Comparison of ENCODE assay signal across 11 mouse cellular contexts in genomic region chr8:105959350-105959749, GRCm38 (mm10). TPM values are rescaled to one million over a fixed set of nuclear protein-coding genes. Genes with fewer than 3 reads are reported as not detected.
A peak's percentile ranks its signal among the peaks of the same experiment; 100 is the strongest.
DNase-seq lines count a peak whose midpoint lies in the region; ATAC-seq and TF ChIP-seq lines count a peak whose summit lies in the region.
"Had no signal": no experiment of that assay in that cellular context is flagged by ENCODE, and none has a peak within 500 bp of the region (broad histone marks: within the 10 kb centered on the region; RNA-seq: fewer than 3 reads in every experiment).

No protein-coding gene starts in this region.

- no peak overlapping the region for H3K27ac ChIP-seq in heart, embryonic 11.5 days (ENCODE audit: low read depth, low read length)
- no peak overlapping the region for H3K27ac ChIP-seq in kidney, postnatal 0 days
- peak overlapping the region; percentile 11; the same call in 1 of the 2 replicates for H3K27ac ChIP-seq in stomach, embryonic 16.5 days (ENCODE audit: low read length)
- no peak overlapping the region for H3K27ac ChIP-seq in limb, embryonic 10.5 days
- no peak overlapping the region for H3K27ac ChIP-seq in midbrain, embryonic 15.5 days

- peaks cover 6% of the 10 kb centered on the region; the same call in 1 of the 2 replicates for H3K36me3 ChIP-seq in heart, embryonic 11.5 days (ENCODE audit: control insufficient read depth, insufficient read depth, low read length)
- 0 out of 2 replicates have a peak, but pooled peaks cover 8% of the 10 kb centered on the region for H3K36me3 ChIP-seq in kidney, postnatal 0 days (ENCODE audit: insufficient read depth, low read length)
- H3K36me3 ChIP-seq in stomach, embryonic 16.5 days (ENCODE audit: control insufficient read depth, insufficient read depth, low read length), result peaks cover 4% of the 10 kb centered on the region; the same call in 1 of the 2 replicates
- peaks cover 67% of the 10 kb centered on the region for H3K36me3 ChIP-seq in limb, embryonic 10.5 days
- no peaks in the 10 kb centered on the region for H3K36me3 ChIP-seq in midbrain, embryonic 15.5 days (replicated peaks)

- 84% methylated on average over 7 of the region's 7 CpGs for WGBS in heart, embryonic 11.5 days (ENCODE audit: insufficient replicate concordance)
- 70% methylated on average over 7 of the region's 7 CpGs for WGBS in kidney, postnatal 0 days
- WGBS in stomach, embryonic 16.5 days, result 55% methylated on average over 7 of the region's 7 CpGs
- WGBS in limb, embryonic 10.5 days, result 94% methylated on average over 7 of the region's 7 CpGs
- WGBS in midbrain, embryonic 15.5 days, result 86% methylated on average over 7 of the region's 7 CpGs

- peak; percentile 28 for DNase-seq in heart, adult 8-10 months (ENCODE audit: low spot score)
- DNase-seq in cerebellum, adult 9-10 months, result peak; percentile 82
- no peak for DNase-seq in kidney, postnatal 0 days (ENCODE audit: low spot score)
- DNase-seq in limb, embryonic 10.5 days (ENCODE audit: low spot score), result no peak

- H3K4me2 ChIP-seq in heart, embryonic 11.5 days, result no peak overlapping the region
- no peak overlapping the region for H3K4me2 ChIP-seq in kidney, postnatal 0 days (ENCODE audit: low read length)
- no peak overlapping the region for H3K4me2 ChIP-seq in stomach, embryonic 16.5 days (ENCODE audit: low read depth, low read length)
- no peak overlapping the region for H3K4me2 ChIP-seq in midbrain, embryonic 15.5 days

- H3K4me3 ChIP-seq in heart, embryonic 11.5 days (ENCODE audit: low read depth, low read length), result no peak overlapping the region
- no peak overlapping the region for H3K4me3 ChIP-seq in kidney, postnatal 0 days (replicated peaks; ENCODE audit: low read depth, low read length)
- no peak overlapping the region for H3K4me3 ChIP-seq in stomach, embryonic 16.5 days (replicated peaks; ENCODE audit: low read length)
- H3K4me3 ChIP-seq in limb, embryonic 10.5 days, result no peak overlapping the region
- H3K4me3 ChIP-seq in midbrain, embryonic 15.5 days, result no peak overlapping the region
- H3K4me3 ChIP-seq: myocyte had no signal

- H3K9me3 ChIP-seq in heart, embryonic 11.5 days (replicated peaks; ENCODE audit: control insufficient read depth, low read length), result no peaks in the 10 kb centered on the region
- no peaks in the 10 kb centered on the region for H3K9me3 ChIP-seq in kidney, postnatal 0 days (replicated peaks; ENCODE audit: low read length)
- no peaks in the 10 kb centered on the region for H3K9me3 ChIP-seq in stomach, embryonic 16.5 days (replicated peaks; ENCODE audit: control insufficient read depth, low read length)
- no peaks in the 10 kb centered on the region for H3K9me3 ChIP-seq in limb, embryonic 10.5 days (replicated peaks)
- H3K9me3 ChIP-seq in midbrain, embryonic 15.5 days, result no peaks in the 10 kb centered on the region

- H3K27me3 ChIP-seq in heart, embryonic 11.5 days (ENCODE audit: control insufficient read depth, insufficient read depth, low read length), result no peaks in the 10 kb centered on the region
- H3K27me3 ChIP-seq in kidney, postnatal 0 days (ENCODE audit: insufficient read depth, low read length), result no peaks in the 10 kb centered on the region
- H3K27me3 ChIP-seq in stomach, embryonic 16.5 days (ENCODE audit: control insufficient read depth, insufficient read depth, low read length), result no peaks in the 10 kb centered on the region
- no peaks in the 10 kb centered on the region for H3K27me3 ChIP-seq in limb, embryonic 10.5 days (ENCODE audit: low read depth, poor library complexity, severe bottlenecking)
- 0 out of 2 replicates have a peak, but pooled peaks cover under 1% of the 10 kb centered on the region for H3K27me3 ChIP-seq in midbrain, embryonic 15.5 days (replicated peaks)
- H3K27me3 ChIP-seq: CH12.LX had no signal

- no peak for TF ChIP-seq CTCF in kidney, postnatal 0 days (IDR thresholded peaks at IDR 0.05; ENCODE audit: low read depth)

- H3K9ac ChIP-seq in heart, embryonic 11.5 days (ENCODE audit: low read depth, low read length), result no peak overlapping the region; the same call in 1 of the 2 replicates
- no peak overlapping the region for H3K9ac ChIP-seq in kidney, postnatal 0 days (ENCODE audit: low read depth, low read length)
- H3K9ac ChIP-seq in stomach, embryonic 16.5 days (ENCODE audit: low read length), result no peak overlapping the region
- no peak overlapping the region for H3K9ac ChIP-seq in midbrain, embryonic 15.5 days

- H3K4me1 ChIP-seq in heart, embryonic 11.5 days (ENCODE audit: control insufficient read depth, insufficient read depth, low read length), result peaks cover 21% of the 10 kb centered on the region
- H3K4me1 ChIP-seq in kidney, postnatal 0 days (replicated peaks; ENCODE audit: insufficient read depth, low read length), result peaks cover under 1% of the 10 kb centered on the region
- peaks cover 17% of the 10 kb centered on the region for H3K4me1 ChIP-seq in stomach, embryonic 16.5 days (ENCODE audit: control insufficient read depth, insufficient read depth, low read length)
- H3K4me1 ChIP-seq in limb, embryonic 10.5 days, result peaks cover 16% of the 10 kb centered on the region
- no peaks in the 10 kb centered on the region for H3K4me1 ChIP-seq in midbrain, embryonic 15.5 days

- ATAC-seq in heart, embryonic 11.5 days (replicated peaks; ENCODE audit: insufficient number of reproducible peaks, low FRiP score, low TSS enrichment), result no peak
- peak; percentile 36 for ATAC-seq in kidney, postnatal 0 days (replicated peaks; ENCODE audit: low FRiP score, low read depth)
- peak; percentile 85; the same call in 1 of the 2 replicates for ATAC-seq in stomach, embryonic 16.5 days (ENCODE audit: insufficient read depth, low FRiP score)
- ATAC-seq in activated CD4-positive, CD25-positive, alpha-beta regulatory T cell, adult 4 months, result no peak
- ATAC-seq in midbrain, embryonic 15.5 days (replicated peaks), result no peak

RNA-seq across cellular contexts. Expression of gene Slc12a4, which starts 6.5 kb away (rescaled TPM):
- 10 to 100 TPM; 39.9 to 50.4 (median 43.5) TPM for total RNA-seq in heart, adult 8-10 months (2022)
- polyA plus RNA-seq in heart, embryonic 11.5 days (2014; fragmentation: Nextera tagmentation; extraction: Ambion mirVana), result 28.6 and 39.9 TPM in 2 replicates
- polyA plus RNA-seq in kidney, postnatal 0 days (2015; fragmentation: Nextera tagmentation; extraction: Ambion mirVana), result 19.8 and 23.7 TPM in 2 replicates
- 35.4 and 44.9 TPM in 2 replicates for polyA plus RNA-seq in stomach, embryonic 16.5 days (2015; fragmentation: Nextera tagmentation; extraction: Ambion mirVana)
- 31.9 and 37.7 TPM in 2 replicates for polyA plus RNA-seq in limb, embryonic 10.5 days (2016; fragmentation: Nextera tagmentation; extraction: Ambion mirVana)
- 1 to 10 TPM; 3.8 to 8.1 TPM for polyA plus RNA-seq in activated CD4-positive, CD25-positive, alpha-beta regulatory T cell, adult 4 months (2017; shearing (Covaris generic))
- 7.5 and 9.1 TPM in 2 replicates for polyA plus RNA-seq in midbrain, embryonic 15.5 days (2015; fragmentation: Nextera tagmentation; extraction: Ambion mirVana)

RNA-seq across cellular contexts. Expression of gene Lcat, which starts 16.2 kb away (rescaled TPM):
- total RNA-seq in heart, adult 8-10 months (2022), result 1 to 10 TPM in 1 of 4 experiments, under 1 TPM in 3; 0.34 to 1.7 (median 0.57) TPM
- 0.70 and 2.6 TPM in 2 replicates for polyA plus RNA-seq in heart, embryonic 11.5 days (2014; fragmentation: Nextera tagmentation; extraction: Ambion mirVana)
- polyA plus RNA-seq in kidney, postnatal 0 days (2015; fragmentation: Nextera tagmentation; extraction: Ambion mirVana), result 0.45 and 0.50 TPM in 2 replicates
- polyA plus RNA-seq in stomach, embryonic 16.5 days (2015; fragmentation: Nextera tagmentation; extraction: Ambion mirVana), result 4.2 and 5.0 TPM in 2 replicates
- polyA plus RNA-seq in limb, embryonic 10.5 days (2016; fragmentation: Nextera tagmentation; extraction: Ambion mirVana), result 2.0 and 2.1 TPM in 2 replicates
- under 1 TPM; 0.25 to 0.61 TPM for polyA plus RNA-seq in activated CD4-positive, CD25-positive, alpha-beta regulatory T cell, adult 4 months (2017; shearing (Covaris generic))
- polyA plus RNA-seq in midbrain, embryonic 15.5 days (2015; fragmentation: Nextera tagmentation; extraction: Ambion mirVana), result 1.6 and 2.0 TPM in 2 replicates
- total RNA-seq: hematopoietic stem cell, adult 5-6 weeks had no signal

RNA-seq across cellular contexts. Expression of gene Dpep3, which starts 19.9 kb away (rescaled TPM):
- not detected for total RNA-seq in heart, adult 8-10 months (2022)
- polyA plus RNA-seq in heart, embryonic 11.5 days (2014; fragmentation: Nextera tagmentation; extraction: Ambion mirVana), result not detected in 2 replicates
- polyA plus RNA-seq in kidney, postnatal 0 days (2015; fragmentation: Nextera tagmentation; extraction: Ambion mirVana), result not detected in 2 replicates
- polyA plus RNA-seq in stomach, embryonic 16.5 days (2015; fragmentation: Nextera tagmentation; extraction: Ambion mirVana), result not detected in 2 replicates
- not detected in 2 replicates for polyA plus RNA-seq in limb, embryonic 10.5 days (2016; fragmentation: Nextera tagmentation; extraction: Ambion mirVana)
- not detected for polyA plus RNA-seq in activated CD4-positive, CD25-positive, alpha-beta regulatory T cell, adult 4 months (2017; shearing (Covaris generic))
- polyA plus RNA-seq in midbrain, embryonic 15.5 days (2015; fragmentation: Nextera tagmentation; extraction: Ambion mirVana), result not detected in 2 replicates
- total RNA-seq: CH12.LX; hematopoietic stem cell, adult 5-6 weeks had no signal
- polyA plus RNA-seq: myocyte had no signal

RNA-seq across cellular contexts. Expression of gene Psmb10, which starts 21.1 kb away (rescaled TPM):
- 10 to 100 TPM; 54.6 to 72.9 (median 62.2) TPM for total RNA-seq in heart, adult 8-10 months (2022)
- polyA plus RNA-seq in heart, embryonic 11.5 days (2014; fragmentation: Nextera tagmentation; extraction: Ambion mirVana), result 50.8 and 60.0 TPM in 2 replicates
- polyA plus RNA-seq in kidney, postnatal 0 days (2015; fragmentation: Nextera tagmentation; extraction: Ambion mirVana), result 59.7 and 63.1 TPM in 2 replicates
- polyA plus RNA-seq in stomach, embryonic 16.5 days (2015; fragmentation: Nextera tagmentation; extraction: Ambion mirVana), result 55.0 and 59.5 TPM in 2 replicates
- polyA plus RNA-seq in limb, embryonic 10.5 days (2016; fragmentation: Nextera tagmentation; extraction: Ambion mirVana), result 28.9 and 40.3 TPM in 2 replicates
- 100 to 1,000 TPM; 368 to 402 TPM for polyA plus RNA-seq in activated CD4-positive, CD25-positive, alpha-beta regulatory T cell, adult 4 months (2017; shearing (Covaris generic))
- polyA plus RNA-seq in midbrain, embryonic 15.5 days (2015; fragmentation: Nextera tagmentation; extraction: Ambion mirVana), result 64.3 and 65.3 TPM in 2 replicates

RNA-seq across cellular contexts. Expression of gene Ctrl, which starts 25.7 kb away (rescaled TPM):
- total RNA-seq in heart, adult 8-10 months (2022), result under 1 TPM in 1 of 4 experiments, not detected in 3; 0.44 TPM
- polyA plus RNA-seq in heart, embryonic 11.5 days (2014; fragmentation: Nextera tagmentation; extraction: Ambion mirVana), result 1.1 and 1.3 TPM in 2 replicates
- 0.67 and 0.77 TPM in 2 replicates for polyA plus RNA-seq in kidney, postnatal 0 days (2015; fragmentation: Nextera tagmentation; extraction: Ambion mirVana)
- 3.9 and 5.9 TPM in 2 replicates for polyA plus RNA-seq in stomach, embryonic 16.5 days (2015; fragmentation: Nextera tagmentation; extraction: Ambion mirVana)
- polyA plus RNA-seq in limb, embryonic 10.5 days (2016; fragmentation: Nextera tagmentation; extraction: Ambion mirVana), result 1.6 and 2.0 TPM in 2 replicates
- 1 to 10 TPM; 3.2 to 3.3 TPM for polyA plus RNA-seq in activated CD4-positive, CD25-positive, alpha-beta regulatory T cell, adult 4 months (2017; shearing (Covaris generic))
- 5.4 and 5.5 TPM in 2 replicates for polyA plus RNA-seq in midbrain, embryonic 15.5 days (2015; fragmentation: Nextera tagmentation; extraction: Ambion mirVana)
- total RNA-seq: hematopoietic stem cell, adult 5-6 weeks had no signal

Comparison
In these comparisons a context has a peak if more than half of its experiments do, and no peak if none do; other contexts are left out.
1. DNase-seq: peak in heart, adult 8-10 months (single experiment) and cerebellum, adult 9-10 months (single experiment); none in kidney, postnatal 0 days (single experiment) and limb, embryonic 10.5 days (single experiment).
2. ATAC-seq: peak in kidney, postnatal 0 days (single experiment) and stomach, embryonic 16.5 days (single experiment); none in heart, embryonic 11.5 days (single experiment), activated CD4-positive, CD25-positive, alpha-beta regulatory T cell, adult 4 months (single experiment) and midbrain, embryonic 15.5 days (single experiment).